Mouse (Mus musculus) gastrocnemius, postnatal 36 days (tissue): ENCODE measurements around the gene Lrrc4. TPM values are rescaled to one million over a fixed set of nuclear protein-coding genes. Genes with fewer than 3 reads are reported as not detected.

Experiments used
- DNase-seq, 2 experiments: peaks; one replicate each; pipeline ENCODE4 v3.0.0; 2022
- intact Hi-C: fragments of 180-260 bp; cut with DNase I; formaldehyde crosslinking; loops from one replicate; pipeline ENCODE4 v1.15.1; 2025
- total RNA-seq, 2 experiments: library from RNA; stranded (reverse); gene quantifications; 2 replicates each; pipeline ENCODE4 v1.2.3; 2021

Gene Lrrc4
- total RNA-seq, 2 experiments from 2014 or later = 0.20 to 0.44 TPM

DNA sequence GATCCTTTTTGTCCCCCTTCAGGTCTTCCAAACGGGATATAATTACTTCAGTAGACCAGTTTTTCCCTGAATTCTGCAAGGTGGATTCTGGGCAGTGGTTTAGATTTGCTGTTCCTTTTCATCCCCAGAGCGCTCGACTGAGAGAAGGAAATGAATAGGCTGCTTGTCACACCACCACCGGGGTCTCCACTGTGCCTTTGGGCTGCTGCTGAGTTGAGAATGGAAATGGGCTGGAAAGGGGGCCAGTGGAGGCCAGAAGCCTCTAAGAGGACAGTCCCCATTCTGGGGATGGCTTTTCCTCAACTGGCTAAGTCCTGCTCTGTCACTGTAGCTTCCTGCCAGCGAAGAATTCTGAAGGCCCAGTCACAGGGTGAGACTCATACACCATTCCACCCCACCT, 47.6 kb downstream of the Lrrc4 start:
- intact Hi-C loops = no loop called here

GRCm38 (mm10) chr6:28783082-28783647, 48.4 kb downstream of the Lrrc4 start:
- intact Hi-C loops = no loop called here
- no peak for DNase-seq

More for the DNA sequence above, 47.6 kb downstream of the Lrrc4 start:
- no peak for DNase-seq

- no peak for DNase-seq
- intact Hi-C loops = no loop called here
Observed at GRCm38 (mm10) chr6:28781696-28782095, 49.9 kb downstream of the Lrrc4 start.

GRCm38 (mm10) chr6:28771331-28771730, 60.2 kb downstream of the Lrrc4 start:
- intact Hi-C loops = no loop called here
- no peak for DNase-seq

DNA sequence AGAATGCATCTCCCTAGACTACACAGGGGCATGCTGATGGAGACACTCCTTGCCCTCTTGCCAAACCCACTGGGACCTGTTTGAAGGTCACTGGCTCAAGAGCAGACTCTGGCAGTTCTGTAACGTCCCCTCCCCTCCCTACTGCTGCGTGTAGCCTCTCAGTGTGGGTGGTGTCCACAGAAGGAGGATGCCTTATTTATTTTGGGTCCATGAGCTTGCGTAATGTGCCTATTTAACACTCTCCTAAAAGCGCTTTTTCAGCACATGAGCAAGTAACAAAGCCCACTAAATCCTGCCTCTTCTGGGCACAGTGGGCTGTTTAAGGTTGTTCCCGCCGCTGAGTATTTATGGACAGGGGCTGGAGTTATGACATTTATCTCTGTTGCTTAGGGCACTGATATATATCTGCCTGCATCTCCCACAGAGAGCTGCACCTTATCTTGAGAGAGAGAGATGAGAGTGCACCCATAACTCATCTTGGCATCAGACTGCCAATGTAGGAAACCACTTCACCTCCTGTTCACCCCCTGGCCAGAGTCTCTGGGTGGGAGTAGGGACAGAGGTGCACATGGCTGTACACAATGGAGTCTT, 63.6 kb downstream of the Lrrc4 start:
- intact Hi-C loops = no loop called here
- DNase-seq = no peak

DNA sequence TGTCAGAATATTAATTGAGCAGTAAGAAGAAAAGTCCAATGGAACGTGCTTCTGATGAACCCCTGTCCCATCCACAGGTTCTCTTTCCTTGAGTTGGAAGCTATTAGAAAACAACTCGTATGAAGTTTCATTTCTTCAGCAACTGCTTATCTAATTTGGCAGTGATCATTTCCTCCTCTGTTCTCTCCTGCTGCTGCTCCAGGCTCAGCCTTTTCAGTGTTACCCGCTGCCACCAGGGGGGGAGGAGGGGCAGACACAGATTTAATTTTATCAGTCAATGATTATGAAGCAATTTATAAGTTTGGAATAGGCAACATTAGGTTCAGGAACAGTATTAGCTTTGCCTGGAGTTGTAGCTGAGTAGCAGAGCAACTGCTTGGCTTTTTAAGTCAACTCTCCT, 64.9 kb downstream of the Lrrc4 start:
- intact Hi-C loops = no loop called here
- no peak for DNase-seq

DNA sequence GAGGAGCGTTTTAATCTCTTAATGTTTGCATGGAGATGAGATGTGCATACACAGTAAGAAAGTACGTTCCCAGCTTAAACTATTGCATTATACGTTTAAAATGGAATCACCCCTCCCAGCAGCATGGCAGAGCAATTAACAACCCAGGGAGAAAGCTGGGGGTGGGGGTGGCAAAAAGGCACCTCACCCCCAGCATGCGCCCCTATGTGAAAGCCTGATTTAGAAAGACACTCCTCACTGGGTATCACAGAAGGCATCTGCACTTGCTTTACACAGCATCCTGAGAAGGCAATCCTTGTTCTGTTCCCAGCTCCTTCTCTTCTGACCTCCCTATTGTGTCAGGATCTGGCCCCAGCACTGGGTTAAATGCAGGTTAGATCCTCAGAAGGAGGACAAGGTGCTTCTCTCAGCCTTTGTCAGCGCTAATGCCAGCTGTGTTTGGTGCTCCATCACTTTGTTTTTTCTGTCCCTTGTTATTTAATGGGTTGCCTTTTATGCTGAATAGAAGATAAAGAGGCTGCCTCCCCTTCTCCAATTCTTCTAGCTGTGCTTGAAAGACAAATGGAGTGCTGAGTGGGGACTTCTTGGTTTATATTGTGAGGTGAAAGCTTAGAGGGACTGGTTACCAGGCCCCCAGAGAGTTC, 69.3 kb downstream of the Lrrc4 start:
- intact Hi-C loops = no loop called here
- DNase-seq = no peak

- intact Hi-C loops = no loop called here
- DNase-seq = no peak
Observed at GRCm38 (mm10) chr6:28761728-28762127, 69.8 kb downstream of the Lrrc4 start.

GRCm38 (mm10) chr6:28758293-28758692, 73.3 kb downstream of the Lrrc4 start:
- DNase-seq = no peak
- intact Hi-C loops = no loop called here

DNA sequence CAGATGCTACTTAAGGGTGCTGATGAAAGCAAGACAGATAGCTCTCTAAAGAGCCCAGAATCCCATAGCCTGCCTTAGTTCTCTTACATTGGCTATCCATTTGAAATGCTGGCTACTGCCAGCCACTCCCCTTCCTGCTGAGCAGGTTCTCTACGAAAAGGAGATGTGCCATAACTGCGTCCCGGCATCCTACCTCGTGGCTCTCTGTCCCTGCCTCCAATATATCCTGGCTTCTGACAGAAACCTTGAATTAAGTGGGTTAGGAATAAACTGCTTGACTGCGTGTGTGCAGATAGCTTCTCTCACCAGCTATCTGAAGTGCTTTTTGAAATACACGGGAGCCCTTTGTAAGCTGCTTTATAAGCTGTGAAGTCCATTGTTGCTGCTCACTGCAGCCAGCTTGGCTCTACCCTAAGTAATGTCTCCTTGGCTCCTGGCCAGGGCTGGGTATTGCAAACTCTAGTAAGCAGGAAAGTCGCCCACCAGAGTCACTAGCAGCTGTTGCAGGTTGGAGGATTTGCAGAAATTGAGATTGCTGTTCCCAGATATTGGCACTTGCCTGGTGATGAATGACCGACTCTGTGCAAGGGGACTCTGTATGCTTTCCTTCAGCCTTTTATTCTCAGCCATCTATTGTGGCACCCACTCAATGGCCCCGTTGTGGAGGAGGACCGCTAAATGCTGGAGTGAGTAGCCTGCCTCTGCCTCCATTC, 75.1 kb downstream of the Lrrc4 start:
- no peak for DNase-seq
- intact Hi-C loops = no loop called here

- no peak for DNase-seq
- intact Hi-C loops = no loop called here
Observed at GRCm38 (mm10) chr6:28754127-28754898, 77.2 kb downstream of the Lrrc4 start.

DNA sequence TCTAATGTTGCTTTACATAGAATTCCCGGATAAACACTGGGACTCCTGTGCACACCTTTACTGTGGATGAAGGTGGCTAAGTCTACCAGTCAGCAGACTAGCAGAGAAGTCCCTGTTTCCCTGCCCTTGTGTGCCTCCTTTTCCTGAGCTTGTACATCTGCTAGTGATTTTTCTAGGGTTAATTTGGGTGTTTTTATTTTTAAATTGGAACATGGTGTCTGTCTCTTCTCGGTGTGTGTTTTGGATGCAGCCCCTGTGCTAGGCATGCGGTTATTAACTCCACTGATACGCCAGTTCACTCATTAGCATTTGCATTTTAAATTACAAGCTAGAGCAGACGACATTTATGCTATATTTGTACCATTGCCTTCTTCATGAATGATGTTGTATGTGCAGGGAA, 77.9 kb downstream of the Lrrc4 start:
- no peak for DNase-seq
- intact Hi-C loops = no loop called here

GRCm38 (mm10) chr6:28753217-28753616, 78.3 kb downstream of the Lrrc4 start:
- intact Hi-C loops = no loop called here
- no peak for DNase-seq

GRCm38 (mm10) chr6:28751186-28751585, 80.4 kb downstream of the Lrrc4 start:
- no peak for DNase-seq
- intact Hi-C loops = no loop called here

GRCm38 (mm10) chr6:28749224-28749623, 82.3 kb downstream of the Lrrc4 start:
- intact Hi-C loops = no loop called here
- DNase-seq = no peak

GRCm38 (mm10) chr6:28747931-28748670, 83.4 kb downstream of the Lrrc4 start:
- no peak for DNase-seq
- intact Hi-C loops = no loop called here

DNA sequence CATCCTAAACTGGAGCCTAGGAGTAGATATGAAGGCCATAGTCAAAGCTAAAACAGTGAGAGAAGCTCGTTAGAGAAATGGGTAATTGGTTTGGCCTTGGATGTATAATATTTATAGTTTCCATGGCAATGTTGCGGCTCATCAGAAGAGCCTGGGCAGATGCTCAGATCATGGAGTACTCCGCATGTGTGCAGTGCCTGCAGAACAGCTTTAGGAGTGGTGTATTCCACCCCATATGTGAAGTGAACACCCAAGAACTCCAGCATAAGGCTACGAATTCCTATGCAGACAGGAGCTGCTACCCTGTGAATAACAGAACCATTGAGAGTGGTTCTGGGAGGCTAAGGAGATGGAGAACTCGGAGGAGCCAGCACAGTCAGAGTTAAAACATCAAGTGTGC, 84.5 kb downstream of the Lrrc4 start:
- no peak for DNase-seq
- intact Hi-C loops = no loop called here

DNA sequence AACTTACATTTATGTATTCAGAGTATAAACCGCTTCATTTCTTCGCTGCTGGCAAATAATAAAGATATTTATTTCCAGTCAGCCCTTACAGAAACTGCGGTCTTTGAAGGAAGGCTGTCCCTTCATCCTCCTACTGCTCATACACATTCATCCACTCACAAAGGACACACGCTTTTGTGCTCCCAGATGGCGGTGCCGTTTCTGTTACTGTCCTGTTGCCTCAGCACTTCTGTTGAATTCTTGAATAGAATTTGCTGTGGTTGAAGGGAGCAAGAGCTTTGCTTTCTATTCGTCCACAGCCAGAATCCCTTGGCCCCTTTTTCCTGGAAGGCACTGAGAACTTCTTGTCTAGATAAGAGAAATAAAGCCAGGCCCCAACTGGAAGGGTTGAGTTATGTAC, 85.7 kb downstream of the Lrrc4 start:
- no peak for DNase-seq
- intact Hi-C loops = no loop called here

- intact Hi-C loops = no loop called here
- no peak for DNase-seq
Observed at GRCm38 (mm10) chr6:28743586-28743985, 88.0 kb downstream of the Lrrc4 start.

DNA sequence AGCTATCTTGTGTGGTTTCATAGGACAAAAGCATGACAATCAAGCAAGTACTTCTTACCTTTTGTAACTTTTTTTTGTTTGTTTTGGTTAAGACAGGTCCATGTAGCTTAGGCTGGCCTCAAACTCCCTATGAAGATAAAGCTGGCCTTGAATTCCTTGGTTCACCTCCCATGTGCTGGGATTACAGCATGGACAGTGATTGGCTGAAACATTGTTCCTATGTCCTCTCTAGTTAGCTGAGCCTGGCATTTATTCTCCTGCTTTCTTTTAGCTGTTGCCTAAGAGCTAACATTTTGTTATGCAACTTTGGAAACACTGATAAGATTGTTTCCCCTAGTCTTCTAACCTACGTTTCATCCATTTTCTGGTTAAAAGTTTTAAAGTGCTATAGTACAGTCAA, 93.9 kb downstream of the Lrrc4 start:
- DNase-seq = no peak
- intact Hi-C loops = no loop called here
